Mouse (Mus musculus) embryonic fibroblast, embryonic 13.5 days (primary cell): ENCODE data around the gene Tsc22d4. TPM values are rescaled to one million over a fixed set of nuclear protein-coding genes. Genes with fewer than 3 reads are reported as not detected.
"Not testable (repeated sequence)": the region's sequence is repeated elsewhere in the genome, so short reads cannot be mapped to it uniquely, and the experiment has no call there.

ENCODE experiments used
- H3K27ac ChIP-seq: 2 replicates; pipeline ENCODE4 v1.5.1; 2012; ENCODE audit warnings: low read length, control low read depth, inconsistent platforms; ENCODE audit not compliant: insufficient read depth
- H3K4me1 ChIP-seq: 2 replicates; pipeline ENCODE4 v1.6.1; 2011; ENCODE audit warnings: low read length; ENCODE audit not compliant: control insufficient read depth, insufficient read depth
- H3K4me3 ChIP-seq: 2 replicates; pipeline ENCODE4 v1.5.1; 2011; ENCODE audit warnings: mild to moderate bottlenecking, control low read depth, low read length; ENCODE audit not compliant: insufficient read depth
- CTCF ChIP-seq: IDR thresholded peaks from 2 replicates; pipeline ENCODE4 v1.5.1; 2011; ENCODE audit warnings: mild to moderate bottlenecking, control low read depth, low read length, moderate library complexity, borderline replicate concordance; ENCODE audit not compliant: insufficient read depth
- POLR2A ChIP-seq: IDR thresholded peaks from 2 replicates; pipeline ENCODE4 v1.6.1; 2011; ENCODE audit warnings: low read depth, mild to moderate bottlenecking, control low read depth, low read length, moderate library complexity
- polyA plus RNA-seq: library from polyadenylated mRNA; stranded (reverse); fragments of >200 nt; gene quantifications from 2 replicates; pipeline ENCODE4 v1.2.4, GENCODE M21; 2011; ENCODE audit warnings: low read depth; ENCODE audit not compliant: missing spikeins, insufficient read length

Tsc22d4 gene
- polyA plus RNA-seq, 1 experiment: 71.5 TPM

DNA sequence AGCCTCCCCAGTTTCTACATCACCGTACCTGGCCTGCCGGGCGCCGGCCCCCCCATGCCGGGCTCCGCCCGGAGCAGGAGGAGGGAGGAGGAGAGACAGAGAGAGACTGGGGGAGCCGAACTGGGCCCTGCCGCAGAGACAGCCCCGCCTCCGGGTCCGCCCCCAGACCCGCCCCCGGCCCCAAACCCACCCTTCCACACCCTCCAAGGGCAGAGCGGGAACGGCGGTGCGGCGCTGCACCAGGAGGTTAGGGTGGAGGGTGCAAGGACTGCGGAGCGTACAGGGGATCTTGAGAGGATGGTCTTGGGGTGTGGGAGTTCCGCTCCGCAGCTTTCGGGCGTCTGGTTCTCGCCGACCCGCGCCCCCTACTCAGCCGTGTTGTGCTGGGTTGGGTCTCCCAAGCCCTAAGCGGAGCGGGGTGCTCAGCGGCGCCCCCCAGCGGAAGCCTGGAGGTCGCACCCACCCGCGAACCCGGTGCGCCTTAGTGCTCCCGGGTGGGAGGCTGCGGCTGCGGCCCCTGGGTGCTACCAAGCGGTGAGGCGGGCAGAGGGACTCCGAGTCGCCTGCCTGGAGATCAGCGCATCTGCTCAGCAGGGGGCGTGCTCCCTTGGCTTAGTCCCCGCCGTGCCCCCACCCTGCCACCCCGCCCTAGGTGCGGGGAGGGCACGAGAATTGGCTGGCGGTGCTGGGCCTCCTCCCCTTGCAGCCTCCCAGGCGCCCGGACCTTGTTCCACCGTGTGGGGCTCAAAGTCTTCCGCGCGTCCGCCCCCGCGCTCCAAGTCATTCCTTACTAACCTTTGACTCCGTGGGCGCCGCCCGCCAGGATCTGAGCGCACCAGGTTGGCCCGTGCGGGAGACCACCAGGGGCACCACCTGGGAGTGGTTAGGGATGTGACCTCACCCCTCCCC lies 4.3 kb upstream of the Tsc22d4 start, which contains the start of gene Nyap1:
Gene Nyap1 (minus strand): TSS at position 585 of the 909 bp plus-strand sequence.
- Histone ChIP-seq H3K4me1 (peaks cover 11% of the 10 kb centered on the region), H3K27ac (no peak within 1 kb of the TSS), H3K4me3 (peak within 1 kb of the TSS; percentile 84)
- TF ChIP-seq CTCF (no peak; the same call in none of the 2 replicates), POLR2A (peak; percentile 87)

DNA sequence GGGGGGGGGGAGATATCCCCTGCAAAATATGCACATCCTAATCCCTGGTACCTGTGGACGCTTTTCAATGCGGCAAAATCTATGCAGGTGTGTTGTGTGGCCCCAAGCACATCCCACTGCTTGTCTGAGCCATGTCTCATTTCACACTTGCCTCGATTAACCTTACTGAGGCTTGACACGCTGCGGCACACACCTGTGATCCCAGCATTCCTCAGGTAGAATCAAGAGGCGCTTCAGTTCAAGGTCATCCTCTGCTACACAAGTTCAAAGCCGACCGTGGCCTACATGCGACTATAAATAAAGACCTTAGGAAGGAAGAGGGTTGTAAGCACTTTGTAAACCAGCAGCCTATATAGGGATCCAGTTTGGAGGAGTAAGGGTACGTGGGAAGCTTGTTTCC lies 3.5 kb upstream of the Tsc22d4 start:
- H3K4me1 ChIP-seq: peaks cover 11% of the 10 kb centered on the region
- TF ChIP-seq CTCF: no peak
- no peak for TF ChIP-seq POLR2A
- H3K4me3 ChIP-seq: no peak overlapping the region
- H3K27ac ChIP-seq: no peak overlapping the region

DNA sequence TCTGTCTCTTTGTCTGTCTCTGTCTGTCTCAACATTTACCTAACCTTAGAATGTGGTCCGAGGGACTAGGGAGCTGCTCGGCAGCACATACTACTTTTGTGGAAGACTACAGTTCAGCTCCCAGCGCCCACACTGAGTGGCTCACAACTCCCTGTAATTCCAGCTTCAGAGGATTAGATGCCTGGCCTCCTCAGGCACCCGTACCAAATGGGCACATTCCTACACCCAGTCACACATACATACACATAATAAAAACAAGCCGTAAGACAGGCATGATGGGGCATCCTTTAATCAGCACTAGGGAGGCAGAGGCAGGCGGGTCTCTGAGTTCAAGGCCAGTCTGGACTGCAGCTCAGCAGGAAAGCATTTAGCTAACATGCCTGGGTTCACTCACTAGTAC lies 2.7 kb upstream of the Tsc22d4 start:
- TF ChIP-seq CTCF: no peak
- Histone ChIP-seq H3K4me1 (peaks cover 11% of the 10 kb centered on the region), H3K4me3 (no peak overlapping the region), H3K27ac (no peak overlapping the region)

DNA sequence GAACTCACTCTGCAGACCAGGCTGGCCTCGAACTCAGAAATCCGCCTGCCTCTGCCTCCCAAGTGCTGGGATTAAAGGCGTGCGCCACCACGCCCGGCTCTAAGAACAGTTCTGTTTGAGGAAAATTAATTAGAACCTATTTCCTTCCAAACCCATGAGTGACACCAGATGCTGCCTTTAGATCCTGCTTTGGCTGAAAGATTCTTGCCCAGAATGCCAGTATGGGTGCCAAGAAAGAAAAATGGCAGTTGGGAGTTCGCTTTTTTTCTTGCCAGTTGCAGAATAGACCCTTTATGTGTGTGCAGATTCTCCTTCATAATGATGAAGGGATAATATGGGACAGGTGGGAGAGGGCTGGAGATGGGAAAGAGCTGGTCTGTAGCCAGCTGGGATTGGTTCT lies 1.3 kb upstream of the Tsc22d4 start:
- no peak for TF ChIP-seq CTCF
- no peak for TF ChIP-seq POLR2A
- 0 out of 2 replicates have a peak, but pooled peaks cover 8% of the 10 kb centered on the region for H3K4me1 ChIP-seq
- H3K27ac ChIP-seq: no peak overlapping the region
- no peak overlapping the region for H3K4me3 ChIP-seq

DNA sequence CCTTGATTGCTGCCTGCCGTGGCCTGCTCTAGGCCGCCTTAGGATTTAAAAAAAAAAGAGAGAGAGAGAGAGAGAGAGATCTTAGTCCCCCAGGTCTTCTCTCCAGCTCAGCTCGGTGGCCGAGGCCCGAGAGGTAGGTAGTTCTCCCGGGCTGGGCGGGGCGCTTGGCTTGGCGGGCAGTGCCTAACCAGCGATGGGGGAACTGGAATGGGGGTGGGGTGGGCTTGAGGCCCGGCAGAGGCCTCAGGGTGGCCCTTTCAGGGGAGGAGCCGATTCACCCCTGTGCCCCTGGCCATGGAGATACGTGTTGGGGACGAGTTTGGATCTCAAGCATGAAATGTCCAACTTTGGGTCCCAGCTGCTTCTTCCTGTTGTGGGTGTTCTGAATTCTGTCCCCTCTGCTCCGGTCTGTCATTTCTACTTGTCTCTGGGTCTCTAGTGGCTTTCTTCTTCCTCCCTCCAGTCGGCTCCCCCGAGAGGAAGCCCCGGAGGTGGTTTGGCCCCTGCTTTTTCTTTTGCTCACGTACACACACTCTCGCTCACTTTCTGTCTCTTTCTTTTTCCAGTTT lies 836 bp downstream of the Tsc22d4 start:
- Histone ChIP-seq H3K4me3 (peak overlapping the region; percentile 85), H3K4me1 (no peaks in the 10 kb centered on the region), H3K27ac (peak overlapping the region; percentile 90)
- peak; percentile 35; the same call in 1 of the 2 replicates for TF ChIP-seq POLR2A
- no peak for TF ChIP-seq CTCF

DNA sequence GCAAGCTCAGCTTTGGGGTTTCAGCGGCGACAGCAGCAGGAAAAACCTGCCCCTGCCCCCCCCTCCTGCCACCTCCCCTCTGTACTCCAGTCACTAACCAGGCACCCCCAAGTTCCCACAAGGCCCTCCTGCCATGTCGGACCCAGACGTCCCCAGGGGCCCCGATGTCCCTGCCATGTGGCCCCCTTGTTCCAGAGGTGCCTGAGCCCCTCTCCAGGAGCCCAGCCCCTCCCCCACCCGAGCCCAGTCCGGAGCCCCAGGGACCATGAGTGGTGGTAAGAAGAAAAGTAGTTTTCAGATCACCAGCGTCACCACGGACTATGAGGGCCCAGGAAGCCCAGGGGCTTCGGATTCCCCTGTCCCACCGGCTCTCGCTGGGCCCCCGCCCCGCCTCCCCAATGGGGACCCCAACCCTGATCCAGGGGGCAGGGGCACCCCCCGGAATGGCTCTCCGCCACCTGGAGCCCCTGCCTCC lies 1.4 kb downstream of the Tsc22d4 start:
- peak overlapping the region; percentile 90 for H3K27ac ChIP-seq
- H3K4me1 ChIP-seq: no peaks in the 10 kb centered on the region
- TF ChIP-seq POLR2A (no peak), CTCF (no peak)
- peak overlapping the region; percentile 85 for H3K4me3 ChIP-seq

DNA sequence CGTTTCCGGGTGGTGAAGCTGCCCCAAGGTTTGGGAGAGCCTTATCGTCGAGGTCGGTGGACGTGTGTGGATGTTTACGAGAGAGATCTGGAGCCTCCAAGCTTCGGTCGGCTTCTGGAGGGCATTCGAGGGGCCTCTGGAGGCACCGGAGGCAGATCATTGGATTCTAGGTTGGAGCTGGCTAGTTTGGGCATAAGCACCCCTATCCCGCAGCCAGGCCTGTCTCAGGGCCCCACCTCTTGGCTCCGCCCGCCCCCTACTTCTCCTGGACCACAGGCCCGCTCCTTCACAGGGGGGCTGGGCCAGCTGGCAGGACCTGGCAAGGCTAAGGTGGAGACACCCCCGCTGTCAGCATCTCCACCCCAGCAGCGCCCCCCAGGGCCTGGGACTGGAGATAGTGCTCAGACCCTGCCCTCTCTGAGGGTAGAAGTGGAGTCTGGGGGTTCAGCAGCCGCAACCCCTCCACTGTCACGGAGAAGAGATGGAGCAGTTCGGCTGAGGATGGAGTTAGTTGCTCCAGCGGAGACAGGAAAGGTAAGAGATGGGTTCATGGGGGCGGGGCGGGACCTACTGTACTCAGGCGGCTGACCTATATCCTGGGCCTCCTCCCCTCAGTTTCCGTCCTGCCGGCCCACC lies 1.9 kb downstream of the Tsc22d4 start:
- Histone ChIP-seq H3K4me1 (no peaks in the 10 kb centered on the region), H3K4me3 (peak overlapping the region; percentile 85), H3K27ac (peak overlapping the region; percentile 90)
- TF ChIP-seq POLR2A (peak; percentile 39; the same call in 1 of the 2 replicates), CTCF (no peak)

DNA sequence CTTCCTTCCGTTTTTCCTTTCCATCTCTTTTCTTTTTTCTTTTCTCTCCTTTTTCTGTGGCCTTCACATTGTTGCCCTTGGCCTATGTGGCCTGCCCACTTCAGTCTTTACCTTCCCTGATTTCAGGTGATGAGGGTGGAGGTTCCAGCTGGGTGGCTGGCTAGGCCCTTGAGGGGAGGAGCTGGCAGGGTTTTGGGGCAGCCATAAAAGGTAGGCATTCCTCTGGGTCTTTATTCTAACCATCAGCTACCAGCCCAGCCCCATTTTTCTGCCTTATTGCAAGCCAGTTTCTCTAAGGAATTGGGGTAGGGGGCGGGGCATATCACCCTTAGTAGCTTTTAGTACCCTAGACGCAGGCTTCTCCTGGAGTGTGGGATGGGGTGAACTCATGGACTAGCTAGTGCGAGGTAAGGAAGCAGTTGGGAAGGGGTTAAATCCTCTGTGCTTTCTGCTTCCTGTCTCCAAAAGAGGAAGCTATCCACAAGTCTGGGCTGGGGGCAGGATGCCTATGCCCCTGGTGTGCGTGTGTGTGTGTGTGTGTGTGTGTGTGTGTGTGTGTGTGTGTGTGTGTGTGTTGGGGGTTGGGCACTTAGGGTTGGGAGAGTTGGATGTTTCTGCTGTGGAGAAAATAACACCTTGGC lies 2.7 kb downstream of the Tsc22d4 start:
- Histone ChIP-seq H3K4me3 (peak overlapping the region; percentile 85), H3K27ac (peak overlapping the region; percentile 90), H3K4me1 (no peaks in the 10 kb centered on the region)
- TF ChIP-seq POLR2A: no peak
- no peak for TF ChIP-seq CTCF

DNA sequence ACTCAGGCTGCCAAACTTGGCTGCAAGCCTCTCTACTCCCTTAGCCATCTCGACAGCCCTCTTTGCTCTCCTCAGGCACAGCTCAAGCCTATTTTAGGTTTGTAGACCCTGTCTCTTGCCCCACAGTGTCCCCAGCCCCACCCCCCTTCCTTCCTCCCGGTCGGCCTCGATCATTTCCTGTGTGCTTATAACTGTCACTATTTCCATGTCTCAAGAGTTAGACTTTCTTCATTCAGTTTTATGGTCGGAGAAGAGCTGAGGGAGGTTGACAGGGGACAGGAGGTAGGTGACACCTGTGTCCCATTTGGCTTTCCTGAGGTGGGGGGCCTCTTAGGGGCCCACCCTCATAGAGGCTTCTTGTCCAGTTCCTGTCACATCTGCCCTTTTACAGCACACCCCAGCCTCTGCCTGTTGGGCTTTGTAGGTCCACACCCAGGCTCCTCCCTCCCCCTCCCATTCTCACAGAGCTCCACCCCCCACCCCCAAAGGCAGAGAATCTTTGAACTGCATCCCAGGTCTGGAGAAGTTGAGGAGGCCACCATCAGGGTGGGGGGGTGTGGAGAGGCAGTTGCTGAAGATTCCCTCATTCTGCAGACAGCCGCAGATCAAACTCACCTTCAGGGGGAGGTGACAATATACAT lies 3.8 kb downstream of the Tsc22d4 start:
- TF ChIP-seq CTCF: no peak
- no peak for TF ChIP-seq POLR2A
- H3K4me1 ChIP-seq: no peaks in the 10 kb centered on the region
- 0 out of 2 replicates have a peak overlapping the region, but pooled peaks have one; percentile 44 for H3K27ac ChIP-seq
- peak overlapping the region; percentile 9; the same call in 1 of the 2 replicates for H3K4me3 ChIP-seq

DNA sequence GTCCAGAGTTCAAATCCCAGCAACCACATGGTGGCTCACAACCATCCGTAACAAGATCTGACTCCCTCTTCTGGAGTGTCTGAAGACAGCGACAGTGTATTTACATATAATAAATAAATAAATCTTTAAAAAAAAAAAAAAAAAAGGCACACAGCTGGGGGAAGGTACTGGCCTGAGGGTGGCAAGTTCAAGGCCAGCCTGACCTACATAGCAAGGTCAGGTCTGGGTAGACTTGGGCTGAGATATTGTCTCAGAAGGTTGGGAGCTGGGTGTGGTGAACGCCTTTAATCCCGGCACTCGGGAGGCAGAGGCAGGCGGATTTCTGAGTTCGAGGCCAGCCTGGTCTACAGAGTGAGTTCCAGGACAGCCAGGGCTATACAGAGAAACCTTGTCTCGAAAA lies 4.7 kb downstream of the Tsc22d4 start:
- H3K4me3 ChIP-seq, H3K27ac ChIP-seq, H3K4me1 ChIP-seq: not testable (repeated sequence)
